Mouse (Mus musculus) G1E-ER4 (cell line): ENCODE data around the gene Gm20388. TPM values are rescaled to one million over a fixed set of nuclear protein-coding genes. Genes with fewer than 3 reads are reported as not detected.

Experiments used
- GATA1 ChIP-seq: IDR thresholded peaks from one replicate; pipeline ENCODE4 v1.8.0; 2012; ENCODE audit warnings: low read length, inconsistent platforms
- polyA plus RNA-seq: library from polyadenylated mRNA; stranded (reverse); fragments of >175 nt; gene quantifications from 2 replicates; pipeline ENCODE4 v1.2.3, GENCODE M21; 2012

The Gm20388 gene
- polyA plus RNA-seq, 1 experiment, result not detected

DNA sequence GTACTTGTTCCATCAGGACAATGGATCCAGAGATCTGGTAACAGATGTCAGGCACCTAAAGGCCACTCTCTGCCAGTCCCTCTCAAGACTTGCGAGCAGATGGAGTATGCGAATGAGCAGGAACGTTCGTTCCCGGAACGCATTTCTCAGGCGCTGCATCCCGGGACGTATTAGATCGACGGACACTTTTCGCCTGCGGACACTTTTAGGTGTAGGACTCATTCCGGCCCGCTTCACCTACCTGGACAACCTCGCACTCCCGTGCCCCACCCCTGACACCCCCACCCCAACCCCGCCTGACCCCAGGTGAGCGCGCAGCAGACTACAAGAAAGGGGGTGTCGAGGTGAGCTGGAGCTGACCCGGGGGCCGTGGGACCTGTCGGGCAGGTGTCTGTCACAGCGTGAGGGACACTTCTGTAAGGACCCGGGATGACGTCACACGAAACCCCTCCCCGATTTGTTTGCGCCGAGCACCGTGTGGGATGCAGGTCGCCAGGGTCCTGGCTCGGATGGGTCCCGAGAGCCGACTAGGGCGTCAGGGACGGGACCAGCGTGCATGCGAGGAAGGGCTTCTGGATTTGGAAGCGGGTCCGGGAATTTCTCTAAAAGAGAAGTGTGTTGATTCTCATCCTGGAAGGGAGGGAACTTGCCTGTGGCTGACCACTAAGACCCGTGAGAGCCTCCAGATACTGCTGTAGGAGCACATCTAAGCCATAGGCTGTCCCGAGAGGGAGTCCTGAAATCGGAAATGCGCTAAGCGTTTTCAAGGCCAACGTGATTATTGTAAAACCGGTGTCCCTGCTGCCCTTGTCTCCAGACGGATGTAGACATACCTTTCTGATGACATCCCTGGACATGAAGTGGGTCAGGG lies 2864.9 kb downstream of the Gm20388 start, which contains the start of gene Acsf3:
Gene Acsf3, plus strand, starts transcription at position 202 of the 871 bp plus-strand sequence.
- no peak for TF ChIP-seq GATA1

DNA sequence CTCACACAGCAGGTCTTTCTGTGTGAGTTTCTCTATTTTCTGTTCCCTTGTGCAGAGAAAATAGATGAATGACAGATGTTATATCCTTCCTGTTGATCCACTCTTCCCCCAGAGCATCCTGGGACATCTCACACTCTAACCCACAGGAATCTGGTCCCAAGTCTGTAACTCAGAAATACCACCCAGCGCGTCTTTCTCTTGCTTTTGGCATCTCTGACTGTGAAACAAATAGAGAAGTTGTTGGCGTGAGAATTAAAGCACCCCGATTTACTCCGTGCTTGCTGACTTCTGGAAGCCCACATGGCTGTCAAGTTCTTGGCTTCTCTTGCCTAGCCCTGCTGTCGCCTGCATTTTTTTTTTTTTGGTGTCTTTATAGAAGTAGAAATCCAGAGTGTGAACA lies 2867.1 kb downstream of the Gm20388 start:
- TF ChIP-seq GATA1, result no peak

DNA sequence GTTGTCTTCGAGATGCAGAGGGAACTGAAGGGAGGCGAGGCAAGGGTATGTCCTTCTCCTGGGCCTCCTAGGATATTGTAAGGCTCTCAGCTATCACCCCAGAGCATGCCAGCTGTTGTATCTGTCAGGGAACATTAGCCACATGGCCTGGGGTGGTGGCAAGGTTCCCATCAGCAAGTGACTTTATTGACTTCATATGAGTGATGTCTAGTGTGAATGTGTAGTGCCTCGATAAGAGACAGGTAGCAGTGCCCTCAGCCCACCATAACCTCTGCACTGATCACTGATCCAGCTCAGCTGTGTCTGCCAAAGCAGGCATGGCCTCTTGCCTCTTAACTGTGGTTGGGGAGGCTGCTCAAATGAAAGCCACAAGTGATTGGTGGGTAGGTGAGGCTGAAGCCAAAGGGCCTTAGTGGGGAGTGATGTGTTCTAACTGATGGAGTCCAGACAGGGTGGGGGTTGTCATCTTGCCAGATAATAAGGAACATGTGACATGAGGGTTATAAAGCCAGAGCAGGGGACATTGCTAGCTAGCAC lies 2868.1 kb downstream of the Gm20388 start:
- peak; percentile 31 for TF ChIP-seq GATA1

DNA sequence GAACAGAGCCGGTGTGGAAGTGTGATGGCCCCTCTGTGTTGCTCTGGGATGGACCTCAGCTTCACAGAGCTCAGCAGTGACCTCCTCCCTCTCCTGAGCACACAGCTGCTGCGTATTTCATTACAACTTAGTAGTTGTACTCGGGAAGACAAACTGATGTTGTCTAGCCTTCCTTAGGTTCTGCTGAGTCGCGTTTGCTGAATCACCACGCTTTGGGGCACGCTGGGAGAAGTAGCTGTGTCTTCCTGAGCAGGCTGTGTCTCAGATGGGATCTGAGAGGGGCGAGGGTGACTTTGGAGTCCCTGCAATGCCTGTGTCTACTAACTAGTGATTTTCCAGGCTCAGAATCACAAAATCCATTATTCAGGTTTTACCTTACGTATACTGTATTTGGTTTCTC lies 2868.6 kb downstream of the Gm20388 start:
- no peak for TF ChIP-seq GATA1

DNA sequence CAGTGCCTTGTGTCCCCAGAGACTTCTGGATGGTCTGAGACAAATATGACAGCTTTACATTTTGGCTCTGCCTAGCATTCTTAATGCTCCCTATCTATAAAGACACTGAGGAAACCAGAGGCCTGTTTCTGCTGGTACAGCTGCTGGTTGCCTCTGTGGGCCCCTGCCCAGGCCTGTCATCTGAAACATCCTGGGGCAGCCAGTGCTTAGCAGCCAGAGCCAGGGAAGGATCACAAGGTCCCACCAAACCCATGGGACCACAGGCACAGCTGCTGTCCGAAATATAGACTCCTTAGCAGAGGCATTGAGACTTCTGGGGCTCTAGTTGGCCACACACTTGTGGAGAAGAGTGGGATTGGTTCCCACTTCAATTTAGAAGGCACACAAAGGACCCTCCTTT lies 2874.1 kb downstream of the Gm20388 start:
- TF ChIP-seq GATA1, result no peak

DNA sequence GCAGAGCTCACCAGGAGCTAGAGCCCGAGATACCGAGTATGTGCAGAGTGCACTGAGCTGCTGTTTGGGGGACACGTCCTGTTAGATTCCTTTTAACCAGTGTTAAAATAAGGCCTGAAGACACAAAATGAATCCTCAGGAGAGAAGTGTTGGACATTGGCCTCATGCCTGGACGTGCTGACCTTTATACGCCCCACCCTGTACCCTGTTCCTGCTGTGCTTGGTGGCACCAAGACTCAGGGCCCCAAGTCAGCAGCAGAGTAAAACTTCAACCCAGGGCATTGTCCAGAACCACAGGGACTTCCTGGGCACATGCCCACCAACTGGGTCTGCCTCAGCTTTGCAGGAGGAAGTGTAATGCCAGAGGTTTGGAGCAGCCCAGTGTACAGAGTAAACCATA lies 2879.2 kb downstream of the Gm20388 start:
- no peak for TF ChIP-seq GATA1

DNA sequence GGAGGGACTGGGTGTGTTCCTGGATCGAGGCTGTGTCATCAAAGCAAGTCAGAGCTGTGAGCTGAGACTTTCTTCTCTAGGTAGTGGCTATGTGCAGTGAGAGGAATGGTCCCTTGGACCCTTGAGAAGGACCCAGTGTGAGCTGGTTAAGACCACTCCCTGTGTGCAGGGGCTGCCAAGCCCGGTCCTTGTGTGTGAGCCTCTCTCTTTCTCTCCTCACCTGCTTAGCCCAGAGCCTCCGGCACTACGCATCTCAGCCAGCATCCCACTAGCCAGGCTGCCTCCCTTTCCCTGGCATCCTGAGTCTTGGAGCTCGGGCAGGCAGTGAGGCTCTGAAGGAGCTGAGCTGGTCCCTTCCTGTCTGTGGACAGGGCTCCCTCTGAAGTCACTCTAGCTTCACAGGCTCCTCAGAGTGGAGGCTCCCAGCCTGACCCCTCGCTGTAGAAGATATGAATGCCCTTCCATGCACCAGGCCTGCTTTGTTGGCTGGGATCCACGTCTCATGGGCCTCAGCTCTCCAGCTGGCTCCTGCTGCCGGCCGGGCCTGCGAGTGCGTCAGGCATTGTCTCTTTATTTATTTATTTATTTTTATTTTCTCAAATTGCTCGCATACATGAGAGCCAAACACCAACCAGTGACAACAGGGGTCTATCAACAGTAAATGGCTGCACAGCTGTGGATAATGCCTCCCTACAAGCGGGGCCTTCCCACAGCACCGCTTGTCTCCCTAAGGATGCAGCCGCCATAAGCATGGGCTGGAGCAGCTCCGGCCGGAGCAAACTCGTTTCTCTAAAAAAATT lies 2882.9 kb downstream of the Gm20388 start:
- TF ChIP-seq GATA1, result no peak

DNA sequence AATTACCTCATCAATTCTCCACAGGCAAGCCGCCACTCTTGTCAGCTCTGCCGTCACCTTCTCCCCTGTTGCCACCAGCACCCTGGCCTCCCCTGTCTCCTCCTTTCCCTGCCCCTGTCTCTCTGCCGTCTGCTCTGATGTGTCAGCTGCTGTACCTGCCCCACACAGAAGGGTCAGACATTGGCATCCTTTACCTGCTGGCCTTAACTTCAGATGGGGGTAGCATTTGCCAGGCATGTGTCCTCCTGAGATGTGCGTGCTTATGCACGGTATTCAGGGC lies 2883.5 kb downstream of the Gm20388 start:
- TF ChIP-seq GATA1, result no peak

DNA sequence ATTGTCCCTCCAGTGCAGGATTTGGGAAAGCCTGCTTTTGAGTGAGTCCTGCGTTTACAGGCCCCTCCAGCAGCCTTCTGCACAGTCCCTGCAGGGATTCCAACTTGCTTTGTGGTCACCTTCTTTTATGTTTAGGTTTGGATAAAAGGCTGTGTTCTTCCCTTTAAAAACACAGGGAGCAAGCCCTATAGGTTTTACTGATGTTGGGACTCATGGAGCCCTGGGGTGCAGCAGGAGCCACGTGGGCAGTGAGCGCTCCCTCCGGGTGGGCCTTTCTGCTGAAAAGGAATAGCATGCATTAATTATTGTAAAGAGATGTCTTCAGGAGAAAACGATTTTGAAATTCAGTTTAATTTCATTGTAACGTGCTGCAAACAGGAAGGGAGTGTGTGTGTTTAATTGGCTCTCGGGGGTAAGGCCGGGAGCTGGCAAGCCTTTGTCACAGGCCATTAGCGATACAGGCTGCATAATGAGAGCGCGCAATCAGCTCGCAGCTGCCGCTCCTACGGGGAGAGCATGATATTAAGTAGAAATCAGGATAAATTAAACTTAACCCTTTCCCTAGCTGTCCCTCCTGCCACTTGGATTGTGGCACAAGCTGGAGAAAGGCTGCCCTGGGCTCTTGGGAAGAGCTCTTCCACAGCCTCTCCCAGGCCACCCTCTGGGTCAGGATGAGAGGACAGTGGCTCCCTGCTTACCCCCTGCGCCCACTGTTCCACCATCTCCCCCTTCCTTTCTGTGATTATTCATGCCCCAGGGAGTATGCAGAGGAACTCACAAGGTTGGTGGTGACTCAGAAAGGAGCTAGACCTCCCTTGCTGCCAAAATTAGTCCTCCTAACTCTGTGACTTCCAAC lies 2893.5 kb downstream of the Gm20388 start:
- no peak for TF ChIP-seq GATA1

DNA sequence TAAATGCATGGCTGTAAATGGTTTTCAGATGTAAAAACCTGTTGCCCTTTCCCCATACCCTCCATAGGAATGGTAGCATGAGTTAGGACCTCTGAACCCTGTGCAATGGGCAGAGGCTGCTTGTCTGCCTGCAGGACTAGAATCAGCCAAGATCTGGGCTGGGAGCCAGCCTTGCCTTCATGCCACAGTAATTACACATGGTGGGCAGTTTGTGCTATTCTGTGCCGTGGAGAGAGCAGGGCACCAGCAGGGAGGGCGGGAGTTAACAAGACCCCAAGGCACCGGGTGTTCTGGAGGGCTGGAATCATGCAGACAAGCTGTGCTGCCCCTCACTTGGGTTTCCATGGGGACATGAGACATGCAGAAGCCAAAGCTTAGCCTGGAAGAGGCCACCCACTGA lies 2894.7 kb downstream of the Gm20388 start:
- TF ChIP-seq GATA1, result no peak

DNA sequence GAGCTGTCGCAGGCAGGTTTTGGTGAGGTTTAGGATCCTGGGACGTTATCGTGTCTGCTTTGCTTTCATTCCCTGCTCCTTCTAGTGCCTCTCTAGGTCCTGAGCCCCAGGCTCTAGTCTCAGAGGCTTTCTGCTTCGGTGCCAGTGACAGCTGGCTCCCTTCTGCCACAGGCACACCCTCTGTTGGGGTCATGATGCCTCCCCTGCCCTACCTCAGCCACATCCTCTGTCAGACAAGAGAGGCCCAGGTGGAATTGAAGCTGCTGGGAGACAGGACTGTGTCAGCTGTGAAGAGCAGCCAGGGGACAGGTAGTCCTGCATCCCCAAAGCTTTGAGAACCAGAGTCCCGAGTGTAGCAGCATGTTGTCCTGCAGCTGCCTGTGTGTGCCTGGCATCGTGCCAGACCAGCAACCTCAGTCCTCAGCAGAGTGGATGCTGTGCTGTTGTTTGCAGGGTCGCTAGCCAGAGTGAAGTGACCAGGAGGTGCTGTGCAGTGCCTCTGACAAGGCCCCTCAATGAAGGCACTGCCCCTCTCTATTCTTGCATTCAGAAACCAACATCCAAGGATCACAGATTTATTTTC lies 2896.4 kb downstream of the Gm20388 start:
- TF ChIP-seq GATA1, result no peak

DNA sequence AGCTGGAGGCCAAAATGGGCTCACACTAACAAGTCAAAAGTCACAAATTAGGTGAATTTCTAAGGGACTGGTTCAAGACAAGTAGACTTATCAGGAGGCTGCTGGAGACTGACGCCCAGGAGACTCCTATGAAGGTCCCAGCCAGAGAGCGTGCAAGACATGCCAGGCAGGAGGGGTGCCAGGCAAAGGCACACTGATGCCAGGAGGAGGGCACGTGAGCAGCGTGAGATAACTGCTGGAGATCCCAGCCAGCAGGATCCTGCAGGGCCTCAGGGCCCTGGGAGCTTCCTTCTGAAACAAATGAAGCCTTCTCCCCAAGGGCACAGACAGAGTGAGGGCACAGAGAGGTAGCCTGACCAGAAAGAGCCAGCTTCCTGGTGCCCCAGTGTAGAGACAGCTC lies 2897.3 kb downstream of the Gm20388 start:
- TF ChIP-seq GATA1, result no peak

DNA sequence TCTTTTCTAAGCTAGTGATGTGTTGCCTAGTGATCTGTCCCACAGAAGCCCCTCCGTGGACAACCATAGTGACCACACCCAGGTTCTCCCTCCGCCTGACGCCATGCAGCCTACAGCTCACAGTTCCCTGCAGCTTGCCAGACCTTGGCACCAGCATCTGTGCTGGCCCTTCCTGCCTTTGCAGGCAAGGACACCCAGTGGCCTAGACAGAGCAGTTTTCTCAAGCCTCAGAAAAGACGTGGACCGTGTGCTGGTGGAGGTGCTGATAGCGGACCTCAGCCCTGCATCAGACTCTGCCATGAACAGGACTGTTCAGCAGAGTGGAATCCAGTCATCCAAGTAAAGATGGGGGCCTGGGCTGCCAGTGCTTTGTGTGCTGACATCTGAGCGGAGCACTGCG lies 2899.7 kb downstream of the Gm20388 start:
- no peak for TF ChIP-seq GATA1

DNA sequence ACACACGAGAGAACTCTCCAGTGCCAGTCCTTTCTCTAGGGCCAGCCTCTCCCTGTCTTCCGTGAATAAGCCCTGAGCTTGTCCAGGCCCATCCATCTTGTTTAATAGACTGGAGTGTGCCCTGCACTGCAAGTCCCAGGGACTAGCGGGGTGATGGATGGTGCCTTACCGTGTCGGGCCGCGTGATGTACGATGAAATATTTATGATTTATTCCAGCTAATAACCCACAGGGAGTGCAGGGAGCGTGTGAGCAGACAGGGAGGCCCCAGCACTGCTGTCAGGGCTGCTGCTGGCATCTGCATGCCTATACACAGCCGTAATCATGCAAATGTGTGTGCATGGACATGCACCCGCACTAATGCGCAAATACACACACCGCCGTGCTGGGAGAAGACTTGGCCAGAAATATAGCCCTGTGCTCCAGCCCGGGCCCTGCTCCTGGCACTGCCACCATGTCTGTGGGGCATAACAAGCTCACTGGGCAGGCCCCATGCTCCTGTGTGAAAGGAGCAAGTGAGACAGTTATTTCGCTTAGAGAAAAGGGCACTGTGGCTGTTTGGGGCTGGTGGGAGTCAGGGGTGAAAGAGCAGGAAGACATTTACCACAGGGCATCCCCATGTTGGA lies 2901.3 kb downstream of the Gm20388 start:
- TF ChIP-seq GATA1, result no peak

DNA sequence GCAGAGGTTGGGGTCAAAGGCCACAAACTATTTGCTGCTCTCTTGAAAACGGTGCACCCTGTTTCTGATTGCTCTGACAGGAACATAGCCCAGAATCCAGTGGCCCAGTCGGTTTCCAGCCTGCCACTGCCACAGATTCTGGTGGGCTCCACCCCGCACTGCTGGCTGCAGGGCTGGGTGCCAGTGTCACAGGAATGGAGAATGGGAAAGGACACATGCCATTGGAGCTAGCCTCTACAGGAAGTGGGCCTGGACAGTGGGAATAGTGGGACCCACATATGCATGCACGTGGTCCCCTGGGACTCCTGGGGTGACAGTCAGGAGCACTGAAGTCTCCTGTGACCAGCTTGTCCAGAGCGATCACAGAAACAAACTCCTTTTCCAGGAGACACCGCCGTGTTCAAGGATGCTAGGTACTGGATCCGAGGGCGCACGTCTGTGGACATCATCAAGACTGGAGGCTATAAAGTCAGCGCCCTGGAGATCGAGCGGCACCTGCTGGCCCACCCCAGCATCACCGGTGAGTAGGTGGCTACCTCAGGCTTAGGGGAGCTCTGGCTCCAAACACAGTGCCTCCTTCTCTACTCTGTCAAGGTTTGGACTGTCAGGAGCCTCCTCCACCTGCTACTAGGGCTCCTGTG lies 2902.1 kb downstream of the Gm20388 start:
- no peak for TF ChIP-seq GATA1
